Mouse (Mus musculus): ENCODE results near the gene Arfgap2. TPM values are rescaled to one million over a fixed set of nuclear protein-coding genes. Genes with fewer than 3 reads are reported as not detected.

Gene Arfgap2
- polyA plus RNA-seq, 1 experiment: 32.7 TPM

DNA sequence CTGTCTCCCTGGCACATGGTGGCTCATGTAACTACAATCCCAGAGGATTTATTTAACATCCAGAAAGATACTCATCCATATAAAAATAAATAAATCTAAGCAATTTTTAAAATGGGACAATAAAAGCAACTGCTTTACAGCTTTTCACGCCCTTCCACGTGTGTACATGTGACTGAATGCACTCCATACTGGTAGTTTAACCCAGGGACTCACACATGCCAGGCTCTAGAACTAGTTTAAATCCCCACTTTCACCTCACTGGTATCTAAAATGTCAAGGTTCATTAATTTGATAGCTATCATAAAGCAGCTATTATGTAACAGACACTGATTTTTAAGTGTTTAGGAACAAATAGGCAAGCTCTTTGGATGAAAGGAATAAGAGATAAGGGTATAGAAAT lies 57.1 kb downstream of the Arfgap2 start:
- Histone ChIP-seq H3K27ac (ENCODE audit: insufficient read depth, low read length) (no peak overlapping the region), H3K4me1 (ENCODE audit: control insufficient read depth, insufficient read depth, insufficient read length) (no peaks in the 10 kb centered on the region), H3K36me3 (ENCODE audit: control insufficient read depth, insufficient read depth, low read length) (no peaks in the 10 kb centered on the region), H3K4me3 (ENCODE audit: extremely low read depth, insufficient read depth, insufficient read length) (no peak overlapping the region), H3K27me3 (ENCODE audit: control insufficient read depth, insufficient read depth, low read length) (no peaks in the 10 kb centered on the region)
- 93% methylated on average over 2 of the region's 2 CpGs for WGBS
- DNase-seq (ENCODE audit: low read depth in 1 of 2, low spot score in 2 of 2): no peak
- TF ChIP-seq CTCF (IDR thresholded peaks at IDR 0.05; ENCODE audit: extremely low read depth, insufficient read depth, insufficient read length, insufficient replicate concordance) (no peak), POLR2A (IDR thresholded peaks at IDR 0.05; ENCODE audit: low read depth, low read length) (no peak)

DNA sequence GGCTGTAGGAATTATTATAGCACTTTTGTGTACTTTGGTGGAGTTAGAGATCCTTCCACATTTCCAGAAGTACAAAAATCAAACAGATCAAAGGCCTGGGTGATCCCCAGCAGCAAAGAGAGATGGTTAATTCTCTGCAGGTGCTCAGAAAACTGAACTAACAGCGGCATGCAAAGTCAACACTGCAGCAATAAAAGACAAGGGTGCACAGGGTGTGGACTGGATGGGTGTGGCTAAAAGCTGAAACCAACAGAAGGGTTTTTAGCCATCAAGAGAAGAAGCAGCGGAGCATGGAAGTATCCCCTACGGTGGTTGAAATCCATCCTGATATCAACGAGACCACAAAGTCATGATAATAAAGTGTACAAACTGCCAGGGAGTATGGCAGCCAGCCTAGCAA lies 57.7 kb downstream of the Arfgap2 start:
- Histone ChIP-seq H3K36me3 (ENCODE audit: control insufficient read depth, insufficient read depth, low read length) (no peaks in the 10 kb centered on the region), H3K27me3 (ENCODE audit: control insufficient read depth, insufficient read depth, low read length) (no peaks in the 10 kb centered on the region), H3K4me3 (ENCODE audit: extremely low read depth, insufficient read depth, insufficient read length) (no peak overlapping the region), H3K4me1 (ENCODE audit: control insufficient read depth, insufficient read depth, insufficient read length) (no peaks in the 10 kb centered on the region), H3K27ac (ENCODE audit: insufficient read depth, low read length) (no peak overlapping the region)
- TF ChIP-seq CTCF (IDR thresholded peaks at IDR 0.05; ENCODE audit: extremely low read depth, insufficient read depth, insufficient read length, insufficient replicate concordance) (no peak), POLR2A (IDR thresholded peaks at IDR 0.05; ENCODE audit: low read depth, low read length) (no peak)
- 71% methylated on average over 4 of the region's 4 CpGs for WGBS
- DNase-seq (ENCODE audit: low read depth in 1 of 2, low spot score in 2 of 2): no peak

DNA sequence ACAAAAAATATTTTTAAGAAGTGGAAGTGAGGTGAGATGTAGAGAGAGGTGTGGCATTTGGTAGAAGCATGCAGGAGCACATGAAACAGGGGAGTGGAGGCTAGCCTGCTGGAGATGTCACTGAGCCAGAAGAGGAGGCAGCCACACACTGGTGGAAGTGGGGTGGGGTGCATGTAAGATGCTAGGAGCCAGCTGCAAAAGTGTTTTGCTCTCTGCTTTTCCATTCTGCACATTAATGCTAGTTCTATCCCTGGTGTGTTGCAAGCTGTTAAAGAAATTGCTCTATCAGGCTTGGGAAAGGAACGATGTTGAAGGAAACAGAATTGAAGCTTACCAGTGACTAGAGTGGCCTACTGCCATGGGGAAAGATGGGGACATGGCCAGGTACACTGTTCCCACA lies 59.6 kb downstream of the Arfgap2 start:
- H3K27ac ChIP-seq (ENCODE audit: insufficient read depth, low read length): no peak overlapping the region
- TF ChIP-seq POLR2A (IDR thresholded peaks at IDR 0.05; ENCODE audit: low read depth, low read length) (no peak), CTCF (IDR thresholded peaks at IDR 0.05; ENCODE audit: extremely low read depth, insufficient read depth, insufficient read length, insufficient replicate concordance) (no peak)
- no peaks in the 10 kb centered on the region for H3K36me3 ChIP-seq (ENCODE audit: control insufficient read depth, insufficient read depth, low read length)
- H3K27me3 ChIP-seq (ENCODE audit: control insufficient read depth, insufficient read depth, low read length): no peaks in the 10 kb centered on the region
- H3K4me1 ChIP-seq (ENCODE audit: control insufficient read depth, insufficient read depth, insufficient read length): no peaks in the 10 kb centered on the region
- H3K4me3 ChIP-seq (ENCODE audit: extremely low read depth, insufficient read depth, insufficient read length): no peak overlapping the region
- 97% methylated on average over 1 of the region's 1 CpGs for WGBS
- no peak for DNase-seq (ENCODE audit: low read depth in 1 of 2, low spot score in 2 of 2)

DNA sequence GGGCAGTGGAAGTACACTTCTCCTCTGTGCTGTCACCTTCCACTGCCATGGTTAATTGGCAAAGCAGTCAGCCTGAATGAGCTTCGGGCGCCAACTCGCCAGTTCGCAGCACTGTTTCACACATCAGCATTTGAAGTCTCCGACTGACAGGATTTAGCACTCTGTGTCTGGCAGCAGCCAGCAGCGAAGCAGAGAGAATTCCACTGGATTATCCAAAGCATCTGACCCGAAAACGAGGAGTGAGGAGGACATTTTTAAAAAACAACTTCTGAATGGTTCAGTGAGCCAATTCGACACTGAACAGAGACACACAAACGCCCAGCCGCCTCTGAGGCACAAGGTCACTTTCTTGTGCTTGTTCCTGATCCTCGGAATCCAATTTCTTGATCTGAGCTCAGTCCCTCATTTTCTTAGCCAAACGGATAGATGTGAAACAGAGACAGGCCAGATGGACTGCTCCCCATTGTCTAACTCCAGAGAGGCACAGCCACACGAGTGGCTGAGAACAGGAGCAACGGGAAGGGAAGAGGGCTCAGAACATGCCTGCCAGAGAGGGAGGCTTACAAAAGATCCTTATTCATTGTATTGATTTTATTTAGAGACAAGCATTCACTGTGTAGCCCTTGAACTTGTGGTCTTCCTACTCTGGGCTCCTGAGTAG lies 60.1 kb downstream of the Arfgap2 start:
- TF ChIP-seq POLR2A (IDR thresholded peaks at IDR 0.05; ENCODE audit: low read depth, low read length) (no peak), CTCF (IDR thresholded peaks at IDR 0.05; ENCODE audit: extremely low read depth, insufficient read depth, insufficient read length, insufficient replicate concordance) (no peak)
- DNase-seq (ENCODE audit: low read depth in 1 of 2, low spot score in 2 of 2): no peak
- H3K27me3 ChIP-seq (ENCODE audit: control insufficient read depth, insufficient read depth, low read length): no peaks in the 10 kb centered on the region
- H3K4me3 ChIP-seq (ENCODE audit: extremely low read depth, insufficient read depth, insufficient read length): no peak overlapping the region
- H3K27ac ChIP-seq (ENCODE audit: insufficient read depth, low read length): no peak overlapping the region
- H3K4me1 ChIP-seq (ENCODE audit: control insufficient read depth, insufficient read depth, insufficient read length): no peaks in the 10 kb centered on the region
- 90% methylated on average over 15 of the region's 15 CpGs for WGBS
- no peaks in the 10 kb centered on the region for H3K36me3 ChIP-seq (ENCODE audit: control insufficient read depth, insufficient read depth, low read length)

Other genes with a start within 250 kb of the Arfgap2 start
- gene Rapsn, start 229.4 kb upstream of the Arfgap2 start, polyA plus RNA-seq (2012; rRNA removed): 1.3 and 1.6 TPM in 2 replicates
- gene Psmc3, start 211.0 kb upstream of the Arfgap2 start, polyA plus RNA-seq (2012; rRNA removed): 37.0 and 43.3 TPM in 2 replicates
- gene Slc39a13, start 194.6 kb upstream of the Arfgap2 start, polyA plus RNA-seq (2012; rRNA removed): 31.3 and 35.6 TPM in 2 replicates
- 199 and 220 TPM in 2 replicates for gene Spi1, start 182.6 kb upstream of the Arfgap2 start, polyA plus RNA-seq (2012; rRNA removed)
- gene Mybpc3, start 146.8 kb upstream of the Arfgap2 start, polyA plus RNA-seq (2012; rRNA removed): 0.31 and 0.50 TPM in 2 replicates
- gene Madd, start 81.1 kb upstream of the Arfgap2 start, polyA plus RNA-seq (2012; rRNA removed): 34.4 and 37.3 TPM in 2 replicates
- 74.4 and 90.0 TPM in 2 replicates for gene Nr1h3, start 62.1 kb upstream of the Arfgap2 start, polyA plus RNA-seq (2012; rRNA removed)
- gene Acp2, start 62.1 kb upstream of the Arfgap2 start, polyA plus RNA-seq (2012; rRNA removed): 21.4 and 24.6 TPM in 2 replicates
- 16.2 and 18.3 TPM in 2 replicates for gene Ddb2, start 28.0 kb upstream of the Arfgap2 start, polyA plus RNA-seq (2012; rRNA removed)
- gene Pacsin3, start 9.0 kb upstream of the Arfgap2 start, polyA plus RNA-seq (2012; rRNA removed): 2.2 and 3.8 TPM in 2 replicates
- 4.8 and 5.6 TPM in 2 replicates for gene 1110051M20Rik, start 179.7 kb downstream of the Arfgap2 start, polyA plus RNA-seq (2012; rRNA removed)
- gene Lrp4, start 192.5 kb downstream of the Arfgap2 start, polyA plus RNA-seq (2012; rRNA removed): 1.9 and 2.2 TPM in 2 replicates

All from spleen, adult 2 months (tissue).